Mouse (Mus musculus): Measurements from ENCODE around the gene Sema4d.

DNA sequence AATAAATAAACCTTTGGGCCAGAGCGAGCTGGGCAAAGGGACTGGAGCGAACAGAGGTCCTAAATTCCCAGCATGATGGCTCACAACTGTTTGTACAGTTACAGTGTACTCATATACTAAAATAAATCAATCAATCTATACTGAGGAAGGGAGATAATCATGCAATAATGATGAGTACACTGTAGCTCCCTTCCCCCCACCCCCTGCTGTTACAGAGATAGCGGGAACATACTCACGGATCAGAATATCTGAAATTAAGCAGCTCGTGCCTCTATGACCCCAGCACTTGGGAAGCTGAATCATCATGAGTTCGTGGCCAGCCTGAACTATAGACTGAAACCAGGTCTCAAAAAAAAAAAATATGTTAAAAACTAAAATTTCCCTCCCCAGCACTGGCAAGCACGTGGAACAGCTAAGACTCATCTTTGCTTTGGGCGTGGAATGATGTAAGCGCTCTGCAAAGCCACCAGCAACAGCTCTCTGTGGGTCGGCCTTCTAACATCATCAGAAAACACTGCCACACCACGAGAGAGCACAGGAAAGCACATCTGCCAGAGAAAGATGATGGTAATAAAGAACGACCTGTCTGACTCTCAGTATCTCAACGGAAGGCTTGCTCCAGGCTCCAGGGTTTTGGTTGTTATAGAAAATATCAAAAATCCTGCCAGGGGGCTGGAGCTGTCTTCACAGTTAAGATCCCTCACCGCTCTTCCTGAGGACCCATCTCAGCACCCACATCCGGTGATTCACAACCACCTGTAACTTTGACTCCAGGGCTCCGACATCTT, 6.4 kb upstream of the Sema4d start:
- TF ChIP-seq POLR2A (IDR thresholded peaks at IDR 0.05; ENCODE audit: low read depth, low read length): no peak
- TF ChIP-seq CTCF (IDR thresholded peaks at IDR 0.05; ENCODE audit: borderline replicate concordance, insufficient read depth, low read length): no peak
